Mouse (Mus musculus) cerebellum, adult 2 months (tissue): ENCODE results near the gene Dpep1.

Experiments
- CTCF ChIP-seq: fragments of 200-500 bp; IDR thresholded peaks from 2 replicates; pipeline ENCODE4 v1.5.1; 2011; ENCODE audit warnings: low read depth, mild to moderate bottlenecking, control low read depth, low read length, moderate library complexity, borderline replicate concordance; ENCODE audit not compliant: insufficient read depth
- POLR2A ChIP-seq: fragments of 200-500 bp; IDR thresholded peaks from 2 replicates; pipeline ENCODE4 v1.6.1; 2011; ENCODE audit warnings: low read length, control low read depth, borderline replicate concordance; ENCODE audit not compliant: insufficient read depth

GRCm38 (mm10) chr8:123231742-123232141 lies 45.7 kb downstream of the Dpep1 start:
- TF ChIP-seq CTCF (no peak), POLR2A (no peak)
